Mouse (Mus musculus) limb, embryonic 12.5 days (tissue): ENCODE measurements around the gene Zfp26. TPM values are rescaled to one million over a fixed set of nuclear protein-coding genes. Genes with fewer than 3 reads are reported as not detected.
A peak's percentile ranks its signal among the peaks of the same experiment; 100 is the strongest.

ENCODE experiments used
- ATAC-seq: fragments of 200-750 bp; cut with Nextera tagmentation; 2 replicates; pipeline ENCODE4 v1.8.0; 2017; ENCODE audit warnings: low read depth, moderate TSS enrichment; ENCODE audit not compliant: insufficient number of reproducible peaks, insufficient read depth, low FRiP score, low TSS enrichment
- H3K27ac ChIP-seq: fragments of 300-500 bp; sonication (generic); 2 replicates; pipeline ENCODE4 v1.5.1; 2016; ENCODE audit warnings: mild to moderate bottlenecking, moderate library complexity
- H3K27me3 ChIP-seq: fragments of 300-500 bp; sonication (generic); 2 replicates; pipeline ENCODE4 v1.6.1; 2016; ENCODE audit warnings: mild to moderate bottlenecking, moderate library complexity
- H3K36me3 ChIP-seq: fragments of 300-500 bp; sonication (generic); 2 replicates; pipeline ENCODE4 v1.6.1; 2016; ENCODE audit warnings: mild to moderate bottlenecking, moderate library complexity
- H3K4me1 ChIP-seq: fragments of 300-500 bp; sonication (generic); replicated peaks from 2 replicates; pipeline ENCODE4 v1.6.1; 2016
- H3K4me2 ChIP-seq: fragments of 300-500 bp; sonication (generic); 2 replicates; pipeline ENCODE4 v1.6.1; 2016; ENCODE audit warnings: mild to moderate bottlenecking, moderate library complexity
- H3K4me3 ChIP-seq: fragments of 300-500 bp; sonication (generic); replicated peaks from 2 replicates; pipeline ENCODE4 v1.5.1; 2016; ENCODE audit warnings: mild to moderate bottlenecking
- H3K9ac ChIP-seq: fragments of 300-500 bp; sonication (generic); replicated peaks from 2 replicates; pipeline ENCODE4 v1.6.1; 2016; ENCODE audit warnings: mild to moderate bottlenecking, moderate library complexity
- H3K9me3 ChIP-seq: fragments of 300-500 bp; sonication (generic); 2 replicates; pipeline ENCODE4 v1.6.1; 2016; ENCODE audit warnings: mild to moderate bottlenecking, moderate library complexity
- WGBS: fragments of 180-500 bp; shearing (Covaris S2); methylation state at CpG from one replicate; pipeline ENCODE4 v1.1.7; 2016; 5-methylcytosine and 5-hydroxymethylcytosine counted together
- polyA plus RNA-seq: library from polyadenylated mRNA; unstranded; fragments of >200 nt; fragmentation: Nextera tagmentation; extraction: Ambion mirVana; gene quantifications from 2 replicates; pipeline ENCODE4 v1.2.1, GENCODE M21; 2016

Zfp26 gene
- polyA plus RNA-seq, 1 experiment from 2014 or later = 33.9 TPM

DNA sequence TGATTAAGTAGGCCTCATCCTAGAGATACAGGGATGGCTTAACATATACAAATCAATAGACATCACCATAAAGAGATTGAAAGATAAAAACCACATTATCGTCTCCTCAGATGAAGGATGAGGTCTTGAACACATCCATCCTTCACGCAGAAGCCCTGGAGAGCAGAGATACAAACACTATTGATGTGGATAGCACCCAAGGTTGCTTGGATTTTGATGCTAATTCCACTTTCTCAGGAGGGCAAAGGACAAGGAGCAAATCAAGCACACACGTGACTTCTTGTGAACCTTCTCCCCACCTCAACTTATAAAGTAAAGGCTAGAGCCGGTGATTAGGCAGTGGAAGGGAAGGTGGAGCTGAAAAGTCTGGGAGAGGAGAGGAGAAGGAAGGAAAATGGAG is 6.3 kb downstream of the Zfp26 start:
- 93% methylated on average over 4 of the region's 4 CpGs for WGBS
- Histone ChIP-seq H3K4me1 (peaks cover 4% of the 10 kb centered on the region), H3K27ac (no peak overlapping the region), H3K36me3 (peaks cover 59% of the 10 kb centered on the region), H3K4me2 (no peak overlapping the region), H3K9me3 (no peaks in the 10 kb centered on the region), H3K27me3 (no peaks in the 10 kb centered on the region), H3K9ac (no peak overlapping the region), H3K4me3 (no peak overlapping the region)
- no peak for ATAC-seq

DNA sequence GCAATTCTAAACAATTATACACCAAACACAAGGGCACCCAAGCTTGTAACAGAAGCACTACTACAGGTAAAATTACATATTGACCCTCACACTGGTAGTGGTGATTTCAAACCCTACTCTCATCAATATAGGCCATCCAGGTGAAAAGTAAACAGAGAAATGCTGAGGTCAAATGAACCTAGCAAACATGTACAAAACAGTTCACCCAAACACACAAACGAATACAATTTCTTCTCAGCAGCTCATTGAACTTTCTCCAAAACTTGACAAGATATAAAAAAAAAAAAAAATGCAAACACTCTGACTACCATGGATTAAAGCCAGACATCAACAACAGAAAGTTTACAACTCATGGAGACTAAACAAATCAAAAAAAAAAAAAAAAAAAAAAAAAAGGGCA is 8.5 kb downstream of the Zfp26 start:
- H3K4me1 ChIP-seq = no peaks in the 10 kb centered on the region
- WGBS = 90% methylated on average over 1 of the region's 1 CpGs
- H3K36me3 ChIP-seq = peaks cover 57% of the 10 kb centered on the region
- H3K4me3 ChIP-seq = no peak overlapping the region
- no peak overlapping the region for H3K9ac ChIP-seq
- no peaks in the 10 kb centered on the region for H3K27me3 ChIP-seq
- no peaks in the 10 kb centered on the region for H3K9me3 ChIP-seq
- ATAC-seq = no peak
- H3K27ac ChIP-seq = no peak overlapping the region
- no peak overlapping the region for H3K4me2 ChIP-seq

DNA sequence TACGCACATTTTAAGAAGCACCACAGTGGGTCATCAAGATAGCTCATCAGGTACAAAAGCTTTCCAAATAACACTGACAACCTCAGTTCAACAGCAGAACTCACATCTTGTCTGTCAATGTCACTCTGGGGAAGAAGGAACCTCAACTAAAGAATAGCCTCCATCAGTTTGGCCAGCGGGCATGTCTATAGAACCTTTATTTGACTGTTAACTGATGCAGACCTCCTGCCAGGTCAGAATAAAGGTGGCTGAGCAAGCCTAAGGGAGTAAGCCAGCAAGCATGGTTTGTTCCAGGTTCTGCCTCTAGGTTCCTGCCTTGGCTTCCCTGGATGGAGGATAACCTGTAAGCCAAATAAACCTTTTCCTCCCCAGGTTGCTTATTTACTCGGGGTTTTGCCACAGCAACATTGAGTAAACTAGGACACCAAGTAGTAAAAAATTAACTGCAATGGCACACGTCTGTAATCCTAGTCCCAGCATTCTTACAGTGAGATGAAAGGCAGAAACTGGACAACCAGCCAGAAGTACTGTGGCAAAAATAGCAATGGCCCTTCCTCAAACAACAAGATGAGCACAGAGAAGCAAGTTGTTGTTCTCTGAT is 16.7 kb downstream of the Zfp26 start:
- no peak overlapping the region for H3K4me2 ChIP-seq
- peaks cover 5% of the 10 kb centered on the region for H3K9me3 ChIP-seq
- no peaks in the 10 kb centered on the region for H3K4me1 ChIP-seq
- peaks cover 92% of the 10 kb centered on the region for H3K36me3 ChIP-seq
- 96% methylated on average over 4 of the region's 4 CpGs for WGBS
- H3K27me3 ChIP-seq = no peaks in the 10 kb centered on the region
- H3K27ac ChIP-seq = no peak overlapping the region
- no peak for ATAC-seq
- H3K9ac ChIP-seq = no peak overlapping the region
- no peak overlapping the region for H3K4me3 ChIP-seq

DNA sequence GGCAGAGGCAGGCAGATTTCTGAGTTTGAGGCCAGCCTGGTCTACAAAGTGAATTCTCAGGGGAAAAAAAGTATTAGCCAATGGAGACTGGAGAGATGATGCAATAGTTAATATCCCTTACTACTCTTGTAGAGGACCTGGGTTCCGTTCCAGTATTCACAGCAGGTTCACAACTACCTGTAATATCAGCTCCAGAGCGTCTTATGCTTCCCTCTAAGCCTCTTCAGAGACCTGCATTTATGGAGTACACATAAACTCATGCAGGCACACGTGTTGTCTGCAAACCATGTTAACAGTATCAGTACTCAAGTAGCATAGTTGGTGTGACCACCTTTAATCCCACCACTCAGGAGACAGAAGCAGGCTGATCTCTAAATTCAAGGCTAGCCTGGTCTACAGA is 30.0 kb downstream of the Zfp26 start:
- Histone ChIP-seq H3K9ac (no peak overlapping the region), H3K9me3 (no peaks in the 10 kb centered on the region), H3K27me3 (no peaks in the 10 kb centered on the region), H3K4me3 (no peak overlapping the region), H3K36me3 (peaks cover 10% of the 10 kb centered on the region), H3K27ac (no peak overlapping the region), H3K4me1 (no peaks in the 10 kb centered on the region), H3K4me2 (no peak overlapping the region)
- ATAC-seq = no peak
- 86% methylated on average over 3 of the region's 3 CpGs for WGBS

DNA sequence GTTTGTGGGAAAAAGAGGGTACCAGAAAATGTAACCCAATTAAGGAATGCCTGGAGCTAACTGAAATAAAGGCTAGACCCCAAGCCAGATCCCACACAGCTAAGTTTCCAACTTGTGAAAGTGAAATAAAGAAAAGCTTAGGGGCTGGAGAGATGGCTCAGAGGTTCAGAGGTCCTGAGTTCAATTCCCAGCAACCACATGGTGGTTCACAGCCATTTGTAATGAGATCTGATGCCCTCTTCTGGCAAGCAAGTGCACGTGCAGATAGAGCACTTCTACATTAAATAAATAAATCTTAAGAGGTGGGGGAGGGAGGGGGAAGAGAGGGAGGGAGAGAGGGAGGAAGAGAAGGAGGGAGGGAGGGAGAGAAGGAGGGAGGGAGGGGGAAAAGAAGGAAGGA is 48.5 kb downstream of the Zfp26 start:
- Histone ChIP-seq H3K4me3 (no peak overlapping the region), H3K9me3 (no peaks in the 10 kb centered on the region), H3K9ac (no peak overlapping the region), H3K36me3 (no peaks in the 10 kb centered on the region), H3K4me1 (no peaks in the 10 kb centered on the region), H3K4me2 (no peak overlapping the region), H3K27me3 (no peaks in the 10 kb centered on the region), H3K27ac (no peak overlapping the region)
- ATAC-seq = no peak
- 13% methylated on average over 1 of the region's 1 CpGs for WGBS

DNA sequence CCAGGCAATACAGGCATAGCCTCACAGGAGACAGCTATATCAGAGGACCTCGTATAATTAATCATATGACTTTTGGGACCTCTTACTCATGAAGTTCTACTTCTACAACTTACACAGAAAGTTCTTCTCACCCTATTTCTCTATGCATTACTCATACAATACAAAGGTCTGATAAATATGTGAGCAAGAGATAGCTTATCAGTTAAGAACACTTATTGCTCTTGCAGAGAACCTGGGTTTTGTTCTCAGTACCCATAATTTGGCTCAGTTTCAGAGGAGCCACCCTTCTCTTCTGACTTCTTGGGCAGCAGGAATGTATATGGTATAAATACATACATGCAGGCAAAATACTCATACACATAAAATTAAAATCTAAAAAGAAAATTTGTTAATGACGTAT is 50.6 kb downstream of the Zfp26 start:
- Histone ChIP-seq H3K27ac (no peak overlapping the region), H3K4me3 (no peak overlapping the region), H3K9me3 (no peaks in the 10 kb centered on the region), H3K4me1 (no peaks in the 10 kb centered on the region), H3K36me3 (no peaks in the 10 kb centered on the region), H3K27me3 (no peaks in the 10 kb centered on the region), H3K4me2 (no peak overlapping the region), H3K9ac (no peak overlapping the region)
- ATAC-seq = no peak
- WGBS = 86% methylated on average over 2 of the region's 2 CpGs

DNA sequence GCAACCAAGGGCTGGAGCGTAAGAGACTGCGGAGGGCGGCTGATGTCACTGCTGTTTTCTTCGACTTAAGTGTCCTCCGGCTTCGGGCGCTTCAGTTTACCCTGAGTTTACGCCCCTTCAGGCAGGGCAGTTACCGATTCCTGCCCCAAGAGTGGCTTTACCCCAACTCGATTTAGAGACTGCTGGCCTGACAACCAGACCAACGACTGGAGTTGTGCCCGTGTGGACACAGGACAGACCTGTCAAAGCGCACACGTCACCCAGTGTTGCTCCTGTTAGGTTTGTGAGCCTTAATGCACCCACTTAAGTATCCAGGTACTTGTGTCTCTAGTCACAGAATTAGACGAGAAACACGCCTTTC is 74.6 kb downstream of the Zfp26 start:
- Histone ChIP-seq H3K9ac (peak overlapping the region; percentile 65), H3K27me3 (no peaks in the 10 kb centered on the region), H3K4me1 (peaks cover 8% of the 10 kb centered on the region), H3K4me3 (peak overlapping the region; percentile 51), H3K36me3 (no peaks in the 10 kb centered on the region), H3K27ac (peak overlapping the region; percentile 62; the same call in 1 of the 2 replicates), H3K4me2 (peak overlapping the region; percentile 74), H3K9me3 (0 out of 2 replicates have a peak, but pooled peaks cover 9% of the 10 kb centered on the region)
- WGBS = 26% methylated on average over 16 of the region's 16 CpGs
- ATAC-seq = peak; percentile 75

DNA sequence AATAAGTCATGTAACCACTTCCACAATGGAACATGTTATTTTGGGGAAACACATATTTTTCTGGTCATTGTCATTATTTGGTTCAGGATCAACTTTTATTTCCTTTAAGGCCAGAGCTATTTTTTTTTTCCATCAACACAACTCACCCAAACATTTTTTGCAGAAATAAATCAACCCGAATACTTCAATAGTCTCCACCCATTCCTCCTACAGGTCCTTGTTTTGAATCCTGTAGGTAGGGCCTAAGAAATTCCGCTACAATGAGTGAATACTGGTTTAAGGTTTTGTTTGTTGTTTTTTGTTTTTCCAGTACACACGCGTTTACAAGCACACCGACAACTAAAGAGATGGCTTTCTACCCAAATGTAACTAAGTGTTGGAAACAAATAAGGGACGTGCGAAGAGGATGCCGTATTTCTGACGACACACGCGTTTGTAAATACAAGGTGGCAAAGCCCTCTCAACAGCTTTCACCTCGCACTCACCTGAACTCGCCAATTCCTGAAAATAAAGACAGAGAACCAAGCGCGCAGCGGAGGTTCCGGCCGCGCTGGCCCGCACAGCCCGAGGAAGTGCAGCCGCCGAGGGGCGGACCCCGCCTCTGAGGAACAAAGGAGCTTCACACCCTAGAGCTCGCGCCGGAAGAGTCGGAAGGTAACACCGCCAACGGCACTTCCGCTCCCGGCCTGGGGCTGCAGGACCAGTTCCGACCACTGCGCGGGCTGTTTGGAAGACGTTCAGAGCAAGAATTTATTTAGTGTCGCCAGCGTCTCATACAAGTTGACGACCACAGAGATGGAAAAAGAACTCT is 75.2 kb downstream of the Zfp26 start, which contains the start of gene Zfp560:
Gene Zfp560, minus strand, starts transcription at position 646 of the 811 bp plus-strand sequence.
- Histone ChIP-seq H3K4me2 (peak within 1 kb of the TSS; percentile 74), H3K27ac (peak within 1 kb of the TSS; percentile 85), H3K9me3 (0 out of 2 replicates have a peak, but pooled peaks cover 9% of the 10 kb centered on the region), H3K9ac (peak within 1 kb of the TSS; percentile 65), H3K36me3 (no peaks in the 10 kb centered on the region), H3K4me1 (peaks cover 8% of the 10 kb centered on the region), H3K27me3 (no peaks in the 10 kb centered on the region), H3K4me3 (peak within 1 kb of the TSS; percentile 51)
- 1% methylated on average over 40 of the region's 40 CpGs for WGBS
- peak; percentile 98 for ATAC-seq

DNA sequence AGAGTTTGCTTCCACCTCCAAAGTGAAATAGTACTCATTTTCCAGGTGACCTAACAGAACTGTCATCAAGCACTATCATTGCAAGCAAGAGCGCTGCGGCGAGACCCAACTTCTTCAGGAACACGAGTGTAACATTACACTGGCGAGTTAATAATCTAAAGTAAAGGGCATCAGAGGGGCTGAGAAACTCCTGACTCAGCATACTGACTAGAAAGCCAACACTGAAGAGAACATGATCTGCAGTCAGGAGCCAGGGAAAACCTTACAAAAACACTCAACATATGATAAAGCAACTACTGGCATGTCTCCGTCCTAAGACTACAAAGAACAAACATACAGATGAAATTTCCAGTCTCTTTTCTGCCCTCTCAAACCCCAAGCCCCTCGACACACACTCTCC is 76.3 kb downstream of the Zfp26 start:
- H3K4me3 ChIP-seq = peak overlapping the region; percentile 51

More for the DNA sequence above, 76.3 kb downstream of the Zfp26 start:
- Histone ChIP-seq H3K27ac (no peak overlapping the region), H3K9ac (no peak overlapping the region), H3K36me3 (no peaks in the 10 kb centered on the region), H3K9me3 (0 out of 2 replicates have a peak, but pooled peaks cover 9% of the 10 kb centered on the region), H3K27me3 (no peaks in the 10 kb centered on the region), H3K4me1 (peaks cover 8% of the 10 kb centered on the region), H3K4me2 (peak overlapping the region; percentile 74)
- ATAC-seq = no peak
- 91% methylated on average over 7 of the region's 7 CpGs for WGBS
